Mouse (Mus musculus) C2C12 (cell line): ENCODE results near the gene Twnk. TPM values are rescaled to one million over a fixed set of nuclear protein-coding genes. Genes with fewer than 3 reads are reported as not detected.

Experiments used
- H3K27me3 ChIP-seq: one replicate; pipeline ENCODE4 v1.6.1; 2011; ENCODE audit not compliant: control insufficient read depth, insufficient read depth, insufficient read length
- H3K36me3 ChIP-seq: one replicate; pipeline ENCODE4 v1.6.1; 2011; ENCODE audit not compliant: control insufficient read depth, insufficient read depth
- H3K4me3 ChIP-seq: one replicate; pipeline ENCODE4 v1.5.1; 2011; ENCODE audit warnings: mild to moderate bottlenecking, control low read depth; ENCODE audit not compliant: poor library complexity, insufficient read depth, severe bottlenecking
- H3K79me2 ChIP-seq: one replicate; pipeline ENCODE4 v1.6.1; 2011; ENCODE audit not compliant: control insufficient read depth, insufficient read depth
- H3K79me3 ChIP-seq: one replicate; pipeline ENCODE4 v1.6.1; 2011; ENCODE audit warnings: low read depth, control low read depth
- H3ac ChIP-seq: one replicate; pipeline ENCODE3; 2011; ENCODE audit warnings: low read depth; ENCODE audit not compliant: control insufficient read depth, insufficient read length
- CEBPB ChIP-seq: IDR thresholded peaks from one replicate; pipeline ENCODE4 v1.6.1; 2011; ENCODE audit warnings: low read depth, mild to moderate bottlenecking, control low read depth, moderate library complexity
- CTCF ChIP-seq: IDR thresholded peaks from one replicate; pipeline ENCODE4 v1.5.1; 2011; ENCODE audit not compliant: control insufficient read depth, insufficient read depth, insufficient read length
- FOSL1 ChIP-seq: IDR thresholded peaks from one replicate; pipeline ENCODE4 v1.8.0; 2011; ENCODE audit warnings: mild to moderate bottlenecking, low read length; ENCODE audit not compliant: poor library complexity, insufficient read depth, severe bottlenecking
- MAX ChIP-seq: IDR thresholded peaks from one replicate; pipeline ENCODE4 v1.6.1; 2011; ENCODE audit warnings: mild to moderate bottlenecking, control low read depth
- MYOD1 ChIP-seq: IDR thresholded peaks from one replicate; pipeline ENCODE4 v1.6.1; 2011; ENCODE audit warnings: low read depth; ENCODE audit not compliant: control insufficient read depth, insufficient read length
- MYOG ChIP-seq: IDR thresholded peaks from one replicate; pipeline ENCODE4 v1.6.1; 2011; ENCODE audit not compliant: control insufficient read depth, insufficient read length; ENCODE audit errors: extremely low read depth
- USF1 ChIP-seq: IDR thresholded peaks from one replicate; pipeline ENCODE4 v1.6.1; 2011; ENCODE audit warnings: low read depth, mild to moderate bottlenecking, control low read depth, moderate library complexity
- polyA plus RNA-seq: library from polyadenylated mRNA; unstranded; fragments of >200 nt; fragmentation: generic; extraction: Trizol; gene quantifications from one replicate; pipeline ENCODE4 v1.2.1, GENCODE M21; 2012; ENCODE audit warnings: missing spikeins

Gene Twnk
- polyA plus RNA-seq, 1 experiment: 12.1 TPM

- Histone ChIP-seq H3ac (no peak overlapping the region), H3K36me3 (peaks cover 28% of the 10 kb centered on the region), H3K79me3 (no peaks in the 10 kb centered on the region), H3K79me2 (peaks cover 9% of the 10 kb centered on the region), H3K4me3 (no peak overlapping the region), H3K27me3 (no peaks in the 10 kb centered on the region)
- no peak for TF ChIP-seq MYOD1
- TF ChIP-seq CEBPB: no peak
- no peak for TF ChIP-seq MYOG
- no peak for TF ChIP-seq FOSL1
- TF ChIP-seq USF1: no peak
- no peak for TF ChIP-seq MAX
- no peak for TF ChIP-seq CTCF
These were observed 50.9 kb downstream of the Twnk start for GRCm38 (mm10) chr19:45056364-45056763.

GRCm38 (mm10) chr19:45056908-45057698 lies 51.6 kb downstream of the Twnk start:
- Histone ChIP-seq H3K36me3 (peaks cover 24% of the 10 kb centered on the region), H3K79me3 (no peaks in the 10 kb centered on the region), H3K4me3 (no peak overlapping the region), H3ac (no peak overlapping the region), H3K79me2 (peaks cover 5% of the 10 kb centered on the region), H3K27me3 (no peaks in the 10 kb centered on the region)
- TF ChIP-seq CTCF (no peak), CEBPB (no peak), MYOG (no peak), FOSL1 (no peak), MYOD1 (no peak), USF1 (no peak), MAX (no peak)

GRCm38 (mm10) chr19:45057724-45058112 lies 52.3 kb downstream of the Twnk start:
- Histone ChIP-seq H3K27me3 (no peaks in the 10 kb centered on the region), H3ac (peak overlapping the region; percentile 61), H3K36me3 (peaks cover 19% of the 10 kb centered on the region), H3K4me3 (no peak overlapping the region), H3K79me2 (peaks cover 5% of the 10 kb centered on the region), H3K79me3 (no peaks in the 10 kb centered on the region)
- no peak for TF ChIP-seq USF1
- TF ChIP-seq CEBPB: no peak
- no peak for TF ChIP-seq MAX
- TF ChIP-seq CTCF: no peak
- no peak for TF ChIP-seq MYOD1
- no peak for TF ChIP-seq MYOG
- no peak for TF ChIP-seq FOSL1

GRCm38 (mm10) chr19:45058113-45058839 lies 52.8 kb downstream of the Twnk start:
- Histone ChIP-seq H3K79me2 (peaks cover 5% of the 10 kb centered on the region), H3K79me3 (no peaks in the 10 kb centered on the region)

GRCm38 (mm10) chr19:45058841-45059240 lies 53.4 kb downstream of the Twnk start:
- Histone ChIP-seq H3K79me2 (peaks cover 5% of the 10 kb centered on the region), H3K79me3 (no peaks in the 10 kb centered on the region), H3K27me3 (peaks cover under 1% of the 10 kb centered on the region), H3K36me3 (peaks cover 8% of the 10 kb centered on the region), H3ac (peak overlapping the region; percentile 99), H3K4me3 (peak overlapping the region; percentile 52)
- TF ChIP-seq USF1 (no peak), MYOG (no peak)

More at GRCm38 (mm10) chr19:45058113-45058839, 52.8 kb downstream of the Twnk start:
- Histone ChIP-seq H3K4me3 (peak overlapping the region; percentile 52), H3ac (peak overlapping the region; percentile 99), H3K36me3 (peaks cover 14% of the 10 kb centered on the region), H3K27me3 (no peaks in the 10 kb centered on the region)
- TF ChIP-seq MYOD1 (no peak), MYOG (no peak), MAX (peak; percentile 14), CEBPB (no peak), USF1 (no peak), CTCF (no peak)

Other genes starting within 250 kb of the Twnk start
- not detected for gene Pax2, start 249.6 kb upstream of the Twnk start, polyA plus RNA-seq
- gene Slf2, start 74.5 kb upstream of the Twnk start, polyA plus RNA-seq: 9.1 TPM
- 0.30 TPM for gene Sema4g, start 16.6 kb upstream of the Twnk start, polyA plus RNA-seq
- 63.0 TPM for gene Mrpl43, start 779 bp downstream of the Twnk start, polyA plus RNA-seq
- gene Lzts2, start 8.8 kb downstream of the Twnk start, polyA plus RNA-seq: 59.2 TPM
- 0.14 TPM for gene Pdzd7, start 40.1 kb downstream of the Twnk start, polyA plus RNA-seq
- gene Sfxn3, start 41.8 kb downstream of the Twnk start, polyA plus RNA-seq: 29.2 TPM
- 7.8 TPM for gene Kazald1, start 69.6 kb downstream of the Twnk start, polyA plus RNA-seq
- gene Tlx1, start 145.0 kb downstream of the Twnk start, polyA plus RNA-seq: not detected
- 0.02 TPM for gene Lbx1, start 230.1 kb downstream of the Twnk start, polyA plus RNA-seq